Mouse (Mus musculus) Patski (cell line): ENCODE results near the gene Ift20. TPM values are rescaled to one million over a fixed set of nuclear protein-coding genes. Genes with fewer than 3 reads are reported as not detected.

Source experiments
- ATAC-seq: fragments of 100-300 bp; one replicate; pipeline ENCODE4 v1.8.0; 2021
- CTCF ChIA-PET: fragments of 350-600 bp; sonication (Branson Sonifier 250); formaldehyde crosslinking; loops from one replicate; lab custom pipeline; 2022; ENCODE audit warnings: inconsistent platforms; lab: Charles Lee
- POLR2A ChIA-PET: fragments of 350-600 bp; sonication (Branson Sonifier 250); formaldehyde crosslinking; loops from one replicate; lab custom pipeline; 2022; ENCODE audit warnings: antibody characterized with exemption, inconsistent platforms; lab: Charles Lee
- DNase-seq: peaks from one replicate; pipeline ENCODE4 v3.0.0-alpha.2; 2011; ENCODE audit warnings: low read depth, low spot score
- H3K27me3 ChIP-seq: fragments of 371-371 bp; one replicate; pipeline ENCODE4 v1.5.1; 2021
- CTCF ChIP-seq: fragments of 100-300 bp; IDR thresholded peaks from one replicate; pipeline ENCODE4 v1.5.1; 2021
- in situ Hi-C: fragments of 300-500 bp; cut with MboI; formaldehyde crosslinking; loops from 3 replicates; pipeline ENCODE4 v1.11.1; 2018; ENCODE audit warnings: low pct_unique_long_range_greater_than_20kb, mixed read lengths
- polyA plus RNA-seq: library from polyadenylated mRNA; unstranded; gene quantifications from one replicate; pipeline ENCODE4 v1.2.3, GENCODE M21; 2021

The Ift20 gene
- polyA plus RNA-seq, 1 experiment from 2014 or later = 77.8 TPM

DNA sequence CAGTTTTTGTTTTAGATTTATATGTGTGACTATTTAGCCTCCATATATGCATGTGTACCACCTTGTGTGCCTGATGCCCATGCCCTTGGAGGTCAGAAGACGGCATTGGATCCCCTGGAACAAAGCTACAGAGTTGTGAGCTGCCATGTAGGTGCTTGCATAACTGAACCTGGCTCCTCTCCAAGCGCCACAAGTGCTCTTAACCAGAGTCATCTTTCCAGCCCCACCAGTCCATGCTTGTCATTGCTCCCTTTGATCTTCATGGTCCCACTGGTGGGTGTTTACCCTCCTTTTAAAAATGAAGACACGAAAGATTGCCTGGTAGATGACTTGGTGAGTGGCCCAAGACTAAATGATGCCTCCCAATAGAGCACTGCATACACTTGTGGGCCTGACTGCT, 4.2 kb downstream of the Ift20 start:
- CTCF ChIA-PET = no interaction called here
- ATAC-seq (no peak), DNase-seq (no peak)
- in situ Hi-C loops = no loop called here
- no peaks in the 10 kb centered on the region for H3K27me3 ChIP-seq
- POLR2A ChIA-PET = interaction anchor here (1.6 kb wide), 1 partner anchor 16 kb away, joined by 3 read pairs; no protein-coding TSS in a partner anchor
- TF ChIP-seq CTCF = no peak

DNA sequence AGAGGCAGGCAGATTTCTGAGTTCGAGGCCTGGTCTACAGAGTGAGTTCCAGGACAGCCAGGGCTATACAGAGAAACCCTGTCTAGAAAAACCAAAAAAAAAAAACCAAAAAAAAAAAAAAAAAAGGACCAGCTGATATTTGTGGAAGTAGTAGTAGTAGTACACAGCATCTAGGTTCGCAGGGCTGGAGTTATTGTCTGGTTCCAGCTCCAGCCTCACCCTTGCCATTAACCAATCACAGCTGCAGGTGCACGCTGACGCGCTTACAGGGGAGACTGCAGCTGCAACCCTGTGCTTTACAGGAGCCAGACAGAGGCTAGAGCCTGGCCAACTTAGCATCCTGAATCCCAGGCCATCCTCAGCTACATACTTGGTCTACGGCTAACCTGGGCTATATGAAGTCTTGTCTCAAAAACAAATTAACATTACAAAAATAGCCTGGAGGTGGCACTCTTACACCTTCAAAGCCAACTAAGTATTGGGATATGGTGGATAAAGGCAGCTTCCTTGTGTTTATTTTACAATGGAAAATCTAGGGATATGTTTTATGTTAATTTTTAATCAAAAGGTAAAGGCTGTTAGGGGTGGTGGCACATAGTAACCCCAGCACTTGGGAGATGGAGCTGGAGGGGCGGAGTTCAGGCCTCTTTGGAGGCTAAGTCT, 8.4 kb downstream of the Ift20 start:
- in situ Hi-C loops = no loop called here
- POLR2A ChIA-PET = no interaction called here
- ATAC-seq (no peak), DNase-seq (no peak)
- no peak for TF ChIP-seq CTCF
- H3K27me3 ChIP-seq = no peaks in the 10 kb centered on the region
- CTCF ChIA-PET = interaction anchor here (0.8 to 1.8 kb wide), 4 partner anchors 9 to 283 kb away, joined by 3 to 7 read pairs (median 3); no protein-coding TSS in a partner anchor

DNA sequence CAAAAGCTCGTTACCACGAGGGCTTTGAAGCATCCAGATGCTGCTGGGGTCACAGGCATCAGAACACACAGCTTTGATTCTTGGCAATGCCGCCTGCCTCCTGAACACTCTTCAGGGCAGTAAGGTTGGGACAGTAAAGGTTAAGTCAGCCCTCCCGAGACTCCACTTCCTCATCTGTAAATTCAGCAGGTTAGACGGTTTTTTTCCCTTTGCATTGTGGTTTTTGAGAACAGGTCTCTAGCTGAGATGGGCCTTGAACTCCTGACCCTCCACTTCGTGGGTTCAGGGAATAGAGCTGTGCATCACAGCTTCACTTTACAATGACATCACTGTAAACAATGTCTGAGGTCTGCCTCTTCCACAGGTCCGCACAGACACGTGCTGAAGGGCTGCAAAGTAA, 9.0 kb downstream of the Ift20 start:
- ChIA-PET POLR2A (no interaction called here), CTCF (interaction anchor here (0.8 to 1.8 kb wide), 6 partner anchors 9 to 283 kb away, joined by 3 to 7 read pairs (median 3); partner anchors contain the start of gene Vtn)
- DNase-seq (no peak), ATAC-seq (no peak)
- no peaks in the 10 kb centered on the region for H3K27me3 ChIP-seq
- in situ Hi-C loops = no loop called here
- no peak for TF ChIP-seq CTCF

GRCm38 (mm10) chr11:78547718-78548460, 11.7 kb downstream of the Ift20 start:
- ChIA-PET POLR2A (interaction anchor here (1.3 kb wide), 2 partner anchors 9 to 78 kb away, joined by 3 to 4 read pairs; no protein-coding TSS in a partner anchor), CTCF (interaction anchor here (1.3 kb wide), 1 partner anchor 13 kb away, joined by 4 read pairs; no protein-coding TSS in a partner anchor)
- ATAC-seq = no peak

DNA sequence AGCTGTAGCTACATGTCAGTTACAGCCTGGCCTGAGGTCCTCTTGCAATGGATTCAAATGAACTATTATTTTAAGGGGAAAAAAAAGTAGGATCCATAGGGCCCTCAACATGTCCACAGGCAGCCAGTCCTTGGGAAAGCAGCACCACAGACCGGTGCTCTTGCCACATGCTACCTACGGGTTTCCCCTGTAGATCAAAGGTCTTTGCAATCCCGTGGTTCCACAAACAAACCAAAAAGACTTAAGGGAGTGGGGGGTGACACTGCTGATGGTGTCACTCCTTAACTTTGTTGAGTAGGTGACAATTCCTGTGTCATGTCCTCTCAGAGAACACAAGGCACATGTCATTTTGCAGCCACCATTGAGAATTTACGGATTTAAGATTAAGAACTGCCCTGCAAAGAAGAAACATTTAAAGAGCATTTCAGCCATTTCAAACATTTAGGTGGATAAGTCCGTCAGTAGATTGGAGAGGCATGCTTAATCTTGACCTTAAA, 13.4 kb downstream of the Ift20 start:
- ChIA-PET POLR2A (no interaction called here), CTCF (no interaction called here)
- in situ Hi-C loops = no loop called here
- no peak for DNase-seq
- no peaks in the 10 kb centered on the region for H3K27me3 ChIP-seq
- TF ChIP-seq CTCF = no peak
- ATAC-seq = no peak

More at GRCm38 (mm10) chr11:78547718-78548460, 11.7 kb downstream of the Ift20 start:
- no peak for DNase-seq
- in situ Hi-C loops = no loop called here
- TF ChIP-seq CTCF = no peak
- H3K27me3 ChIP-seq = no peaks in the 10 kb centered on the region

DNA sequence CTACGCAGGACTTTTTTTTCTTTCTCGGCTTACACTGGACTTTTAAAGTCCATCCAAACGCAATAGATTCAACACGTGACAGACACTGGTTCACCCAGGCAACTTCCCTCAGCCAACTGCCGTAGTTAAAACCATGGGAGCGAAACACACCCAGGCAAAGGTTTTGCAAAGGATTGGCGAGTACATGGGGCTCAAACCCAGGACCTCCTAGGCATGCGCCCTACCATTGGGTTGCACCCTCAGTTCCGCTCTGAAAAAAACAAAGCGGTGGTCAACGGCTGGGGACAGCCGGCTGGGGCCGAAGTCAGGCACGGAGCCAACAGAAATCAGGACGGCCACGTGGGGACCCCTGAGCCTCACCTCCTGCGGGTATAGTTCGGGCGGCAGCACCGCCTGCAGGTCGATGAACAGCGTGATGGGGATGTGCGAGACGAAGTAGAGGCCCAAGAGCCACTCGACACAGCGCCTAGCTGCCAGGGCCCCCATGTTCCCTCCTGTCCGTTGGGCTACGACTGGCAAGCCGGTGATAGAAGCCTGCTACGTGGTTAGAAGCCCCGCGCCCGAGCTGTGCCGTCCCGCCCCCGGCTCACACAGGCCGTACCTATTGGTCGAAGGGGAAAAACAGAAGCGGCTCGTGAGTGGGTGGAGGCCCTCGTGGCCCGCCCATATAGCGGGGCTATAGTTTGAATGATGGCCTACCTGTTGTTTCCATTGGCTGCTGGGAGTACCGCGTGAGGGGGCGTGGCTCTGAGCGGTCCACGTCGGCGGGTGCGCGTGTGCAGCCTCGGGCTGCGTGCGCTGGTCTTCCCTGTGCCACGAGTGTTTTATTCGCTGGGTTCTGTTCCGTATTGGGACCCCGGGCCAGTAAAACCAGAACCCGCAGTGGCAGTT, 14.3 kb downstream of the Ift20 start, which contains the start of gene Tmem97:
TSS of gene Tmem97 (minus strand) at position 610 of the 891 bp plus-strand sequence.
- no peaks in the 10 kb centered on the region for H3K27me3 ChIP-seq
- ChIA-PET POLR2A (interaction anchor here (1.0 kb wide), 1 partner anchor 62 kb away, joined by 3 read pairs; no protein-coding TSS in a partner anchor), CTCF (no interaction called here)
- ATAC-seq (peak; percentile 94), DNase-seq (peak; percentile 75)
- in situ Hi-C loops = no loop called here
- no peak for TF ChIP-seq CTCF

DNA sequence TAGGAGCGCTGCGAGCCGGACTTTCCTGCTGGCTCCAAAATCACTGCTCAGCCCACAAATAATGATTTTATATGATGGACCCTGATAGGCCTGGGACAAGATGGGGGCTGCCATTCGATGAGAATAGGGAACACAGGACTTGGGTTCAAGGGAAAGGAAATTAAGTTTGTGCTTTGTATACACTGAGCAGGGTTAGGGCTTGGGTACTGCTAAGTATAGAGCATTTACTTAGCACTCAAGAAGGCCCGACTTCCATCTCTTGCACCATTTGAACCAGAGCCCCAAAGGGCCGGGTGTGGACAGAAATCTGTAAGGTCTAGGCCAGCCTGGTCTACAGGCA, 14.9 kb downstream of the Ift20 start:
- ChIA-PET POLR2A (interaction anchor here (1.0 kb wide), 1 partner anchor 62 kb away, joined by 3 read pairs; no protein-coding TSS in a partner anchor), CTCF (no interaction called here)
- in situ Hi-C loops = no loop called here
- ATAC-seq (no peak), DNase-seq (no peak)
- no peaks in the 10 kb centered on the region for H3K27me3 ChIP-seq
- TF ChIP-seq CTCF = no peak

DNA sequence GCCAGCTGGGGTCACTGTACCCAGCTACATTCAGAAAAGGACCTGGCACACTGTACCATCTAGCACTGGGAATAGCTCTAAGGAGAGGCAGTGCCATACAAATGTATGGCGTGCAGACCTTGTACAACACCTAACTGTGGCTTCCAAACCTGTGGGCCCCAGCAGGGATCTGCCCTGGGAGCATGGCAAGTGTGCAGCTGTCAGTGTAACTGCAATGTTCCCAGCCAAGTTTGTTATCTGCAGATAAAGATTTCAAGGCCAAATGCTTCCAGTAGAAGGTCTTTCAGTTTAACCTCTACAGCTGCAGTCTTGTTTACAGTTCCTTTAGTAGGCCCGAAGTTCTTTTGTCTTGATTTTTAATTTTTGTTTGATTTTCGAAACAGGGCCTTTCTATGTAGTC, 19.5 kb downstream of the Ift20 start:
- POLR2A ChIA-PET = interaction anchor here (0.9 kb wide), 1 partner anchor 9 kb away, joined by 3 read pairs; no protein-coding TSS in a partner anchor
- ATAC-seq (no peak), DNase-seq (no peak)
- CTCF ChIA-PET = interaction anchor here (2.5 kb wide), 1 partner anchor 10 kb away, joined by 7 read pairs; no protein-coding TSS in a partner anchor
- H3K27me3 ChIP-seq = no peaks in the 10 kb centered on the region
- no peak for TF ChIP-seq CTCF
- in situ Hi-C loops = no loop called here

DNA sequence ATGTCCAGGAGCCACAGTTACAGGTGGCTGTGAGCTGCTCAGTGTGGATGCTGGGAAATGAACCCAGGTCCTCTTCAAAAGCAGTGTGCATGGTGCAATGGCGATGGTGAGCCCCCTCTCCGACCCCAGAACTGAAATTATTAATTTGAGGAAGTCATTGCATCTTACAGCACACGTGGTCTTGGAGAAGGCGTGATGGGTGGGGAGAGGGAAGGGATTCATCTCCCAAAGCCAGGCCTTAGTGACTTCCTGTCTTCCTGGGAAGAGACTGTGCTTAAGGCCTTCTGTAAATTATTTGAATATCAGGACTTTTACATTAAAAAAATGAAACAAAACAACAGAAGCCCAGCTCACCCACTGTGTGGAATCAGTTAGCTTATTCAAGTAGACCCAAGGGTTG, 19.9 kb downstream of the Ift20 start:
- TF ChIP-seq CTCF = no peak
- H3K27me3 ChIP-seq = no peaks in the 10 kb centered on the region
- in situ Hi-C loops = no loop called here
- POLR2A ChIA-PET = no interaction called here
- ATAC-seq (no peak), DNase-seq (no peak)
- CTCF ChIA-PET = interaction anchor here (2.5 kb wide), 1 partner anchor 10 kb away, joined by 7 read pairs; no protein-coding TSS in a partner anchor

DNA sequence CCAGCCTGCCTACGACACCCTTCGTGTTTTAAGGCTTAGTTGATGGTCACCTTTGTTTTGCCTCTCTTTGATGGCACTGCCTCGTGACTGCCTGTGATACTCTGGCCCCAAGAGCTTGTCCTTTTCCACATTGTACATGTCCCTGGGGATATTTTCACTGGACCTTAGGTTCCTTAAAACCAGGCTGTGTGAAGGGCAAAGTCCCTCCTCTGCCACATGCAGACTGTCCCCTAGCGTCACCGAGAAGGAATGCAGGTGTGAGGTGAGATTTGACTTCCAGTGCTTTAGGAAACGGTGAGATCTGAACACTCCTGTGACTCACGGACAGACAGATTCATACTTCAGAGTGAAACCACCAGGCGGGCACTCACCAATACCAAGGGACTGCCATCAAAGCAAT, 21.1 kb downstream of the Ift20 start:
- peak; percentile 40 for TF ChIP-seq CTCF

More for the DNA sequence above, 21.1 kb downstream of the Ift20 start:
- POLR2A ChIA-PET = no interaction called here
- no peaks in the 10 kb centered on the region for H3K27me3 ChIP-seq
- DNase-seq (no peak), ATAC-seq (no peak)
- CTCF ChIA-PET = interaction anchor here (1.3 kb wide), 1 partner anchor 11 kb away, joined by 3 read pairs; no protein-coding TSS in a partner anchor
- in situ Hi-C loops = no loop called here
